Mouse (Mus musculus) heart, postnatal 0 days (tissue): ENCODE data around the gene Fyb2.
"Not testable (repeated sequence)": the region's sequence is repeated elsewhere in the genome, so short reads cannot be mapped to it uniquely, and the experiment has no call there.

Source experiments
- CTCF ChIP-seq: IDR thresholded peaks from 2 replicates; pipeline ENCODE4 v1.5.1; 2016; ENCODE audit warnings: antibody characterized with exemption, control low read depth, low read depth
- EP300 ChIP-seq: IDR thresholded peaks from 2 replicates; pipeline ENCODE4 v1.6.1; 2016; ENCODE audit warnings: antibody characterized with exemption, low read depth

DNA sequence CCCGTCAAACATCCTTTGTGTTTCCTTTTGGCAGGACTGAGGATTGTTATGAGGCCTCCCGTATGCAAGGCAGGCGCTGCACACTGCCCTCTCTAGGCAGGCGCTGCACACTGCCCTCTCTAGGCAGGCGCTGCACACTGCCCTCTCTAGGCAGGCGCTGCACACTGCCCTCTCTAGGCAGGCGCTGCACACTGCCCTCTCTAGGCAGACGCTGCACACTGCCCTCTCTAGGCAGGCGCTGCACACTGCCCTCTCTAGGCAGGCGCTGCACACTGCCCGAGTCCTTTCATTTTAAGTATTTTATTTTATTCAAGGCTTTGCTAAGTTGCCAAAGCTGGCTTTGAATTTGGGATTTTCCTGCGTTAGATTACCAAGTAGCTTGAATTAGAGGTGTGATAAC, 91.4 kb downstream of the Fyb2 start:
- TF ChIP-seq CTCF = peak; percentile 62
- not testable (repeated sequence) for TF ChIP-seq EP300
